Mouse (Mus musculus) CH12.LX (cell line): Measurements from ENCODE around the gene Hipk1. TPM values are rescaled to one million over a fixed set of nuclear protein-coding genes. Genes with fewer than 3 reads are reported as not detected.

Source experiments
- DNase-seq: peaks from one replicate; pipeline ENCODE4 v3.0.0-alpha.2; 2013; ENCODE audit errors: extremely low read depth
- H3K27ac ChIP-seq: 2 replicates; pipeline ENCODE4 v1.5.1; 2012; ENCODE audit warnings: low read depth, mild to moderate bottlenecking, control low read depth, moderate library complexity; ENCODE audit not compliant: insufficient read depth
- H3K27me3 ChIP-seq: replicated peaks from 2 replicates; pipeline ENCODE3; 2012; ENCODE audit warnings: inconsistent platforms
- H3K36me3 ChIP-seq, 2 experiments: replicated peaks in 1 of 2; 2 replicates each; pipeline versions ENCODE3 to v1.6.1; 2012; ENCODE audit warnings: inconsistent platforms in 1 of 2, low read length in 1 of 2, mild to moderate bottlenecking in 1 of 2, mixed read lengths in 1 of 2, moderate library complexity in 1 of 2; ENCODE audit not compliant: control insufficient read depth in 1 of 2, insufficient read depth in 1 of 2
- H3K4me1 ChIP-seq, 2 experiments: 2 replicates each; pipeline ENCODE4 v1.6.1; 2012; ENCODE audit warnings: inconsistent platforms in 1 of 2, moderate library complexity in 1 of 2; ENCODE audit not compliant: insufficient read depth in 2 of 2, control insufficient read depth in 1 of 2
- H3K4me2 ChIP-seq: 2 replicates; pipeline ENCODE4 v1.6.1; 2012; ENCODE audit warnings: low read depth, mild to moderate bottlenecking, control low read depth; ENCODE audit not compliant: poor library complexity, insufficient read depth, severe bottlenecking
- H3K4me3 ChIP-seq, 3 experiments: fragments of 150-350 bp in 1 of 3; sonication (generic) in 1 of 3; replicated peaks in 1 of 3; 2 replicates each; pipeline versions ENCODE3 to v1.5.1; 2011 to 2012; ENCODE audit warnings: low read depth in 2 of 3, low read length in 2 of 3, mild to moderate bottlenecking in 2 of 3, moderate library complexity in 2 of 3, control low read depth in 1 of 3, improper control_type of control experiment in 1 of 3, inconsistent platforms in 1 of 3, mixed read lengths in 1 of 3; ENCODE audit not compliant: poor library complexity in 1 of 3
- H3K79me2 ChIP-seq: replicated peaks from 2 replicates; pipeline ENCODE4 v1.6.1; 2012; ENCODE audit warnings: mild to moderate bottlenecking, moderate library complexity; ENCODE audit not compliant: control insufficient read depth, poor library complexity, insufficient read depth, severe bottlenecking; ENCODE audit errors: extremely low read depth
- H3K9ac ChIP-seq: 2 replicates; pipeline ENCODE4 v1.6.1; 2012; ENCODE audit warnings: low read depth, mild to moderate bottlenecking, control low read depth, moderate library complexity; ENCODE audit not compliant: insufficient read depth
- H3K9me3 ChIP-seq: replicated peaks from 2 replicates; pipeline ENCODE3; 2012; ENCODE audit warnings: low read length, inconsistent platforms, mixed read lengths
- BHLHE40 ChIP-seq: IDR thresholded peaks from 2 replicates; pipeline ENCODE4 v1.6.1; 2011; ENCODE audit warnings: mild to moderate bottlenecking, low read depth, low read length, improper control_type of control experiment
- CHD2 ChIP-seq: IDR thresholded peaks from 2 replicates; pipeline ENCODE4 v1.6.1; 2011; ENCODE audit warnings: low read length, improper control_type of control experiment
- E2F4 ChIP-seq: IDR thresholded peaks from 2 replicates; pipeline ENCODE4 v1.6.1; 2011; ENCODE audit warnings: low read depth, low read length, improper control_type of control experiment; ENCODE audit not compliant: insufficient replicate concordance
- HCFC1 ChIP-seq: IDR thresholded peaks from 2 replicates; pipeline ENCODE4 v1.6.1; 2012; ENCODE audit warnings: low read depth, mild to moderate bottlenecking, inconsistent platforms, low read length, improper control_type of control experiment
- IRF4 ChIP-seq: IDR thresholded peaks from 2 replicates; pipeline ENCODE4 v1.6.1; 2014; ENCODE audit warnings: low read depth, mild to moderate bottlenecking, inconsistent platforms, low read length, improper control_type of control experiment
- JUN ChIP-seq: IDR thresholded peaks from 2 replicates; pipeline ENCODE4 v1.6.1; 2011; ENCODE audit warnings: low read depth, mild to moderate bottlenecking, low read length, improper control_type of control experiment, moderate library complexity; ENCODE audit not compliant: insufficient read depth
- JUND ChIP-seq: conservative IDR thresholded peaks from 2 replicates; pipeline ENCODE4 v1.6.1; 2011; ENCODE audit warnings: low read depth, low read length, improper control_type of control experiment
- KAT2A ChIP-seq: IDR thresholded peaks from 2 replicates; pipeline ENCODE4 v1.6.1; 2012; ENCODE audit warnings: low read length, improper control_type of control experiment, inconsistent platforms; ENCODE audit not compliant: insufficient replicate concordance
- MAZ ChIP-seq: IDR thresholded peaks from 2 replicates; pipeline ENCODE4 v1.6.1; 2012; ENCODE audit warnings: low read depth, mild to moderate bottlenecking, inconsistent platforms, low read length, improper control_type of control experiment, moderate library complexity
- MEF2A ChIP-seq: IDR thresholded peaks from 2 replicates; pipeline ENCODE4 v1.6.1; 2014; ENCODE audit warnings: low read depth, mild to moderate bottlenecking, inconsistent platforms, low read length, improper control_type of control experiment, borderline replicate concordance
- MYC ChIP-seq: IDR thresholded peaks from 2 replicates; pipeline ENCODE4 v1.6.1; 2011; ENCODE audit warnings: low read depth, mild to moderate bottlenecking, improper control_type of control experiment, low read length
- NRF1 ChIP-seq: IDR thresholded peaks from 2 replicates; pipeline ENCODE4 v1.6.1; 2014; ENCODE audit warnings: low read depth, mild to moderate bottlenecking, inconsistent platforms, low read length, improper control_type of control experiment, moderate library complexity
- POLR2A ChIP-seq: IDR thresholded peaks from 2 replicates; pipeline ENCODE4 v1.6.1; 2011; ENCODE audit warnings: low read depth, mild to moderate bottlenecking, improper control_type of control experiment, low read length
- POLR2AphosphoS2 ChIP-seq: IDR thresholded peaks from 2 replicates; pipeline ENCODE4 v1.6.1; 2011; ENCODE audit warnings: low read depth, low read length, improper control_type of control experiment
- RAD21 ChIP-seq: IDR thresholded peaks from 2 replicates; pipeline ENCODE4 v1.6.1; 2011; ENCODE audit warnings: low read depth, mild to moderate bottlenecking, low read length, improper control_type of control experiment, moderate library complexity
- SIN3A ChIP-seq: IDR thresholded peaks from 2 replicates; pipeline ENCODE4 v1.6.1; 2012; ENCODE audit warnings: low read length, improper control_type of control experiment, inconsistent platforms
- SMC3 ChIP-seq: IDR thresholded peaks from 2 replicates; pipeline ENCODE4 v1.6.1; 2011; ENCODE audit warnings: low read depth, low read length, improper control_type of control experiment
- TBP ChIP-seq: conservative IDR thresholded peaks from 2 replicates; pipeline ENCODE4 v1.6.1; 2011; ENCODE audit warnings: low read depth, low read length, improper control_type of control experiment
- TCF12 ChIP-seq: IDR thresholded peaks from 2 replicates; pipeline ENCODE4 v1.6.1; 2014; ENCODE audit warnings: low read depth, mild to moderate bottlenecking, inconsistent platforms, low read length, improper control_type of control experiment
- UBTF ChIP-seq: IDR thresholded peaks from 2 replicates; pipeline ENCODE4 v1.6.1; 2012; ENCODE audit warnings: low read depth, mild to moderate bottlenecking, inconsistent platforms, low read length, improper control_type of control experiment, moderate library complexity
- USF1 ChIP-seq: IDR thresholded peaks from 2 replicates; pipeline ENCODE4 v1.6.1; 2014; ENCODE audit warnings: low read depth, mild to moderate bottlenecking, inconsistent platforms, low read length, improper control_type of control experiment
- dilution Hi-C: fragments of 300-500 bp; cut with MboI; formaldehyde crosslinking; loops from 2 replicates; pipeline ENCODE4 v1.14.3; 2020; ENCODE audit warnings: low sequenced_read_pairs; ENCODE audit not compliant: extremely low pct_unique_long_range_greater_than_20kb, extremely low pct_ligation_motif_present
- in situ Hi-C: fragments of 300-500 bp; cut with MboI; formaldehyde crosslinking; loops from 3 replicates; pipeline ENCODE4 v1.14.3; 2019; ENCODE audit warnings: low sequenced_read_pairs, low pct_ligation_motif_present, low pct_unique_long_range_greater_than_20kb, mixed read lengths
- polyA plus RNA-seq: library from polyadenylated mRNA; unstranded; fragments of >175 nt; gene quantifications from 2 replicates; pipeline ENCODE4 v1.2.1, GENCODE M21; 2012; ENCODE audit warnings: low read depth; ENCODE audit not compliant: insufficient read length
- total RNA-seq, 2 experiments: library from RNA; depleted of rRNA; stranded (reverse); fragments of 300-350 nt in 1 of 2; fragments of >200 nt in 1 of 2; gene quantifications; 2 replicates each; pipeline ENCODE4 v1.2.3; 2012 to 2014

Gene Hipk1
- total and polyA plus RNA-seq, 3 experiments, result 26.2 to 35.9 (median 32.7) TPM

DNA sequence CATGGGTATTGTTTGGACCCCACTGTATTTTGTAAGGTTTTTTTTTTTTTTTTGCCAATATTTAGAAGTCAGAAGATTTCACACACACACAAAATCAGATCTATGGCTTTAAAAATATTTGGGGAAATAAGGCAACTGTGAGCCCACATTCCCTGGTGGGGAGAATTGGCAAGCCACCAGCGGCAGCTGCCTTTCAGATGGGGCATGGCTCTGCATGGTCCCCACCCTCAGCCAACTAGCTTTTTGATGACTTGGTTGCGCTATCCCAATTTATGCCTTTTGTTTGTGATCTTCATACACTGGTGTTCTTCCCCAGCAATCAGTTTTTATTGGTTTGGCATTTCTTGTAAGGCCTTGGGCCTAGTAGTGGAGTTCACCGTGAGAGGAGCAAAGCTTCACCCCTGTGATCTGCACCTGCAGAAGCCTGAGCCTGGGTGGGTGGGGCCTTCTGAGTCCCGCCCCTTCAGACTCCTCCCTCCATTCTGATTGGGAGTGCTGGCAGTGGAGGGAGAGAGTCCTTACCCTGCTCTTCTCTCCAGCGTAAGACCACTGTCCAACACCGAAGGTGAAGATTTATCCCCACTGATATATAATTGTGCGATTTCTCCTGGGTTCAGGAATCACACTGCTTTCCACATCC, 77.0 kb downstream of the Hipk1 start:
- Histone ChIP-seq H3K9ac (no peak overlapping the region), H3K4me3 (no peak overlapping the region), H3K36me3 (no peaks in the 10 kb centered on the region), H3K9me3 (no peaks in the 10 kb centered on the region), H3K4me1 (peaks cover 8 to 17% of the 10 kb centered on the region in 2 experiments; a peak in 3 of 4 replicates), H3K4me2 (no peak overlapping the region), H3K27ac (no peak overlapping the region), H3K79me2 (no peaks in the 10 kb centered on the region), H3K27me3 (no peaks in the 10 kb centered on the region)
- in situ Hi-C loops, result no loop called here
- no peak for TF ChIP-seq UBTF
- TF ChIP-seq SIN3A, result no peak
- TF ChIP-seq MYC, result no peak
- TF ChIP-seq SMC3, result no peak
- DNase-seq, result no peak
- dilution Hi-C loops, result no loop called here

DNA sequence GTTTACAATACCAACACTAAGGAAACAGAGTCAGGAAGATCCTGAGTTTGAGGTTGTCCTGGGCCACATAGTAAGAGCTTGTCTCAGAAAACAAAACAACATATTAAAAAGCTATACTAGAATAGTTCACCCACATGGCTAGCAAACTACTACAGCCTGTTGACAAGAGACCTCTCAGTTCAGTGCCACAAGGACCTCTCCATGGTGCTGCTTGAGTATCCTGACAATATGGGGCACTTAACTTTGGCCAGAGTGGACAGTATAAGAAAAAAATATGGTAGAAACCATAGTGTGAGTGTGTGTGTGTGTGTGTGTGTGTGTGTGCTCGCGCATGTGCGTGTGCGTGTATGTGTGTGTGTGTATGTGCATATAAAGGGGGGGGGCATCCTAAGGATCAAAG, 79.2 kb downstream of the Hipk1 start:
- H3K9me3 ChIP-seq, result no peaks in the 10 kb centered on the region
- H3K27me3 ChIP-seq, result no peaks in the 10 kb centered on the region
- no peak for DNase-seq
- dilution Hi-C loops, result no loop called here
- TF ChIP-seq CHD2, result no peak
- no peak for TF ChIP-seq POLR2A
- TF ChIP-seq UBTF, result no peak
- TF ChIP-seq RAD21, result no peak
- TF ChIP-seq NRF1, result no peak
- TF ChIP-seq IRF4, result no peak
- no peak for TF ChIP-seq JUN
- no peak for TF ChIP-seq MAZ
- no peak for TF ChIP-seq E2F4
- no peak for TF ChIP-seq HCFC1
- no peak for TF ChIP-seq USF1
- TF ChIP-seq BHLHE40, result no peak
- no peak for TF ChIP-seq SMC3
- TF ChIP-seq TBP, result no peak
- no peak for TF ChIP-seq MEF2A
- TF ChIP-seq POLR2AphosphoS2, result no peak
- no peak for TF ChIP-seq JUND
- TF ChIP-seq KAT2A, result no peak
- no peak for TF ChIP-seq MYC
- TF ChIP-seq TCF12, result no peak
- H3K9ac ChIP-seq, result no peak overlapping the region
- H3K4me1 ChIP-seq, result peaks cover 6 to 12% of the 10 kb centered on the region in 2 experiments; a peak in 3 of 4 replicates
- no peak overlapping the region for H3K4me2 ChIP-seq
- no peaks in the 10 kb centered on the region for H3K79me2 ChIP-seq
- in situ Hi-C loops, result no loop called here
- no peak overlapping the region for H3K27ac ChIP-seq
- H3K4me3 ChIP-seq, result no peak overlapping the region
- no peaks in the 10 kb centered on the region for H3K36me3 ChIP-seq
